Mouse (Mus musculus) urinary bladder, adult 18-20 months (tissue): Measurements from ENCODE around the gene Pgam1.
A peak's percentile ranks its signal among the peaks of the same experiment; 100 is the strongest.
"Not testable (repeated sequence)": the region's sequence is repeated elsewhere in the genome, so short reads cannot be mapped to it uniquely, and the experiment has no call there.

Source experiments
- DNase-seq, 2 experiments: peaks; one replicate each; pipeline ENCODE4 v3.0.0; 2022; ENCODE audit warnings: low spot score in 2 of 2, mixed read lengths in 2 of 2

Pgam1 gene

DNA sequence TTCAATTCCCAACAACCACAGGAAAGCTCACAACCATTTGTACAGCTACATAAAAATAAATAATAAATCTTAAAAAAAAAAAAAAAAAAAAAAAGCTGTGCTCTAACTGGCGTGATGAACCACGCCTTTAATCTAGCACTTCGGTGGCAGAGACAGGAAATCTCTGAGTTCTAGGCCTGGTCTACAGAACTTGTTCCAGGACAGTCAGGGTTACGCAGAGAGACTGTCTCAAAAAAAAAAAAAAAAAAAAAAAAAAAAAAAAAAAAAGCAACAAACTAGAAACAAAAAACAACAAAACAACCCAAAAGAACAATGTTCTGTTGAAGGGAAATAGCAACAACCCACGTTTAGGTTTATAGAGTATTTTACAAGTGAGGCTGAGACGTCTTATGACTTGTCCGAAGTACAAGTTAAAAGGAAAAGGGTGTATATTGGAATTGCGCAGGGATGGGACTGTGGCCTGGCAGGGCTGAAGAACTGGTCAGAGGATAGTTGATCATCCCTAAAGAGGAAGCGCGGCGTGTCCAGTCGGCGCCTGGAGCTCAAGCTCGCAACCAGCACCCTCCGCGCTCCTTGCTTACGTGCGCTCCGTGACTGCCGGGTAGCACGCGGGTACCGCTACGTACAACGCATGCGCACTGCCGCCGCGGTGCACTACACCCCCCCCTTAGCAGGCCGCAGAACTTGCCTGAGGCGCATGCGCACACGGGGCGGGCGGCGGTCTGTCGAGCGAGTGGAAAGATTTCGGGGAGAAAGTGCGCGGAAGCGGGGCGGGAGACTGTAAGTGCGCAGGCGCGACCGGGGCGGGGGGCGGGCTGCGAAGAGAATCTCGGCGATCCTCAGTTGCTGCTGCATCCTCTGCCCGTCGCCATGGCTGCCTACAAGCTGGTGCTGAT lies at the start of gene Pgam1:
Gene Pgam1 (plus strand): TSS at position 746 of the 896 bp plus-strand sequence.
- peak; percentile 80 to 93 for DNase-seq

DNA sequence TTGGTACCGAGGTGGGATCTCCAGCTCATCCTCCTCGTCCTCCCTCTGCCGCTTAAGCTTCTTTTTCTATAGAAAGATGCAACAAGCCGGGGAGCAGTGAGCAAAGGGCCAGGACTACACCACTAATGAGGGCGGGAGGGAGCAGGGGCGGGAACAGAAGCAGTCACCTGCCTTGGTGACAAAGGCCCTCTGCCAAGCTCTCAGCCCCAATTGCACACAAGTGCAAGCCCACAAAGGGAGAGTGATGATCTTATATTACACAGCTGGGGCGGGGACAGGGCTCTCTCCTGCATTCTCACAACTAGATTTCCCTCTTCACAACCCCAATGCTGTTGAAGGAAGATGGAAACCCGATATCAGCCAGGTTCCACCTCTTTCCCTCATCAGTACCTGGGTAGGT lies 45.0 kb upstream of the Pgam1 start:
- DNase-seq, result no peak

DNA sequence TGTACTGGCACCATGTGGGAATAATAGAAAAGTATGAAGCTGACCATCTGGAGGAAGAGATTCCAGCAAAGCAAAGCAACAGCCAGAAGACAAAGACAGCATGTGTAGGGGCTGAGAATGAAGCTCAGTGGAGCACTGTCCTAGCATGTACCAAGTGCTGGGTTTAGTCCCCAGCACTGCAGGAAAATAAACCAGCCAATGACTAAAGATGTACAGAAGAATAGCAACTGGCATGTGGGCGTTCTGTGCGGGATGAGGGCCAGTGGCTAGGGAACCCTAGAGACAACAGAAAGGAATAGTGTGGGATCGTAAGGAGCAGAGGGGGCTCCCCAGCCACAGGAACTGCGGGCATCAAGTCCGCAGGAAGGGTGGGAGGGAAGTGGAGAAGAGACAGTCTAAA lies 42.4 kb upstream of the Pgam1 start:
- DNase-seq, result no peak

DNA sequence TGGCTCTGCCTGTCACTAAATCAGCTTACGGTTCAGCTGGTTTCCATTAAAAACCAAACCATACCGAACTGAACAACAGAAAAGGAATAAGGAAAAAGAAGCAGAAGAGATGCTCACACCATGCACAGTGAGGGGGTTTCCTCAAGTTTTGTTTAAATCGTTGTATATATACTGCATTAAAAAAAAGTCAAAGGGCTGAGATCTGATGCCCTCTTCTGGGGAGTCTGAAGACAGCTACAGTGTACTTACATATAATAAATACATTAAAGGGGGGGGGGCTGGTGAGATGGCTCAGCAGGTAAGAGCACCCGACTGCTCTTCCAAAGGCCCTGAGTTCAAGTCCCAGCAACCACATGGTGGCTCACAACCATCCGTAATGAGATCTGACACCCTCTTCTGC lies 41.8 kb upstream of the Pgam1 start:
- DNase-seq, result not testable (repeated sequence)

DNA sequence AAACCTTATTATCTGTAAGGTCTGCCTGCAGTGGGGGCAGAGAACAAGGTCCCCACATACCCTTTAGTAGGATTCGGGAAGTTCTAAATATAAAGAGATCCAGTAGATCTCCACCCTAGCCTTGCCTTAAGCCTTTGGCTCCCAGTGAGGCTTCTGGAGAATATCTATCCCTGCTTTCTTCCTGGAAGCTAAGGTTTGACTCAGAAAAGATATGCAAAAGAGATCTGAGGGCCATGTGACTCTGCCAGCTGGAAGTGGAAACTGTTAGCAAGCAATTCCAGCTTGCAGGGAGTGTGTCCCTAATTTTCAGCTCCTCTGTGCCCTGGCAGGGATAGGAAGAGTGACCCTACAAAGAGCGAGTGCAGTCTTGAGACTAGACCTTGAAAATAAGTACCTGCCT lies 39.4 kb upstream of the Pgam1 start:
- no peak for DNase-seq

DNA sequence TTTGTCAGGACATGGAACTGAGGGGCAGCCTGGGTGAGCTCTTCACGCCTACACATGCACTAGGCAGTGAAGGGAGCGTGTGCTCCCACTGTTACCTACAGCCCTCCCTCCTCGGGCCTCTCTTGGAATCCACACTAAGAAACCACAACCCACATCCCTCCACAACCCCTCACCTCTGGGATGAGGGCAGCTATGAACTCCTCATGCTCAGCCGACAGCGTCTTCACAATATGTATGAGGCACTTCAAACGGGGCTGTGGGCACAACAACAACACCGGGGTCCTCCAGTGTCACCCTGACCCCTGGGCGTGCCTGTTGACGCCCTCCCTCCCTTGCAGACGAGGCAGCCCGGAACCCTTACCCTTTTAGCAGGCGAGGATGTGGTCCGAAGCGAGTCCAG lies 37.4 kb upstream of the Pgam1 start:
- DNase-seq, result no peak

DNA sequence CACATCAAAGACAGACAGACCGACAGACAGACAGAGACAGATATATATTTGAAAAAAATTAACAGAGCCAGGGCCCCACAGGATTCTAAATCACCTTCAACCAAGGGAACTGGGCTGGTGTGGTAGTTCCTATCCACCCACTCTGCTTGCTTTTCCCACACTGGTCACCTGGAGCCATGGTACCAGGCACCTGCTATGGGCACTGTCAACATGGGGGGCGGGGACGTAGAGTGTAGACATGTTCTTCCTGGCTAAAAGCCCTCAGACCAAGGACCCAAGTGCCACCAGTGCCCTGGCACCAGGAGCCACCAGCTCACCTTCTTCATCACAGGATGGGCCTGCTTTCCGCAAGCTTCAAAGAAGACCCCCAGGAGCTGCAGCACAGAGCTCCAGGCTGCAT lies 29.9 kb upstream of the Pgam1 start:
- no peak for DNase-seq

DNA sequence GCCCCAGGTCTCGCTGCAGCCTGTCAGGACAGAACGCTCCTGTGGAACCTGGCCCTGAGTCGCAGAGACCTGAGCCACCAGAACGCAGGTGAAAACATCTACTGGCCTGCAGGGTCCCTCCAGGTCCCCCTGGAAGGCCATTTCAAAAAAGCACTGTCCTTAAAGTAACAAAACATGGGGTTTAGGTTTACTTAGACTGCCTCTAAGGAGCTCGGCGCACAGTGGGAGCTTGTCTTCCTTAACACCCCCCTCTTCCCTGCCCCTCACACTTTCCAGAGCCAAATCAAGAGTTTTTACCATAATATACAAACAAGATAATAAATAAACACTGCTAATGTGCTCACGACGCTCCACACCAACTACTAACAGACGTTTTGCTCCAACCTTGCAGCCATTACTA lies 27.8 kb upstream of the Pgam1 start:
- no peak for DNase-seq

DNA sequence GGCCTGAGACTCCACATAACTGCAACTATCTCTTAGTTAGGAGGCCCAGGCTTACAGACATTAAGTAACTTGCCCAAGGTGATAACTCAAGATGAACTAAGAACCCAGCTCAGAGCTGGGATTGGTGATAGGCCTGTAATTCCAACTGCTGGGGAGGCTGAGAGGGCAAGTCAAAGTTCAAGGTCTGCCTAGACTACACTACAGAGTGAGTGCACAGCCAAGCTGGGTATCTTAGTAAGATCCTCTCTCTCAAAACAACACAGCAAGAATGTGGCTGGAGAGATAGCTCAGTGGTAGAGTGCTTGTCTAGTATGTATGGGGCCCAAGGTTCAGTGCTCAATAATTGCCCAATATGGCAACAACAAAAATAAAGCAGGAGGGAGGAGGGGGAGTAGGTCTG lies 23.5 kb upstream of the Pgam1 start:
- no peak for DNase-seq

DNA sequence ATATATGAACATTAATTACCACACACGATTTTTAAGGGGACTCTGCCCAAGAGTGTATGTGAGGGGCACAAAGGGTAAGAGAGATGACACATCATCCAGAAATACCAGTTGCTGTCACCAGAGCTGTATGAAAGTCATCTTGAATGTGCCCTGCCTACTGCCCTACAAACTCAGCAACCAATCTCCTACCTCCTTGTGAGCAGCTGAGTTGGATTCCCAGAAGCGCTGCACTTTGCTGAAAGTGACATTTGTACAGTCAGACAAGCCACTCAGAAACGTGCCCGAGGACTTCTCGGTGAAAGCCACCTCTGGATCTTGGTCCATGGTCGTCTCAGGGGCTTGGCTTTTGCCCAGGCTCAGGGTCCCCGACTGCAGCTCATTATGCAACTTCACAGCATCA lies 16.8 kb upstream of the Pgam1 start:
- no peak for DNase-seq

DNA sequence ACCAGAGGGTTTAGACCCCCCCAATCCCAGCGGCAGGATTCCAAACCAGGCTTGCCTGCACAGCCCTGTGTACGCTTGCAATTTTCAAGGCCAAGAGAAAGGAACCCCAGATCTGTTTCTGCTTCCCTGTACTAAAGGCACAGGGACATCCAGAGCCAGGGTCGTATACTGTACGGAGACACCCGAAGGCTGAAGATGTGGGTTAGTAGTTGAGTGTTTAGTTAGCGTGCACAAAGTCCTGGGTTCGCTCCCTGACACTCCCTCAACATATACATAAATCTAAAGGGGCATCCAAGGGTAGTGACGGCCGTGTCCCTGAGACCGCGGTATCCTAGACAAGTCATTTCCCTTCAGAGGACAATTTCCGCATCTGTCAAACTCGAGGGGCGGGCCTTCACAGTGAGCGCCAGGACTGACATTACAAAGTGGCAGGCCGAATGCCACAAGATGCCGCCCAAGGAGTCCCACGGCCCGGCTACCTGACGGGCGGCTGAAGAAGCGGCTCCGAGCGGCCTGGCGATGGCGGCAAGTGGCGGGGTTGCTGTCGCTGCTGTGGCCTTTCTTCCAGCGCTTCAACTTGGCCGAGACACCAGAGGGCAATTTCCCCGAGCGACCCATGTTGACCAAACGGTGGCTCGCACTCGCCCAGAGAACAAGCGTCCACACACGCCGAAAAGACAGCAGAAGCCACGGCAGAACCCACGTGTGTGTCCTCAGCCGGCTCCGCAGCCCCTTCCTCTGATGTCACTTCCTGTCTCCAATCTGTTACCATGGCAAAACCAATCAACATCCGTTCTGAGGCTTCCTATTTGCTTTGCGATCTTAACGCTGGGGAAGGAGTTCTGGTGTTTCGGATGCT lies 16.0 kb upstream of the Pgam1 start, which contains the start of gene Rrp12:
Gene Rrp12 (minus strand): TSS at position 714 of the 859 bp plus-strand sequence.
- peak; percentile 63 to 75 for DNase-seq

DNA sequence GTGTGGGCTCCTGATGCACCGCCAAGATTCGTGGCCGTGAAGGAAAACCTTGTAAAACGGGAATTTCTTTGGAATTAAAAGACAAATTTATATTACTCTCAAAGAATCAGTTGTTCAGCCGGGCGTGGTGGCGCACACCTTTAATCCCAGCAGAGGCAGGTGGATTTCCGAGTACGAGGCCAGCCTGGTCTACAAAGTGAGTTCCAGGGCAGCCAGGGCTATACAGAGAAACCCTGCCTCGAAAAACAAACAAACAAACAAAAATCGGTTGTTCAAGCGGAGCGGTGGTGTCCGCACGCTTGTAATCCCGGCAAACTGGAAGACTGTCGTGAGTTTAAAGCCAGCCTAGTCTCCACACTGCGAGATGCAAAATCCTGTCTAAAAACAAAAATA lies 15.4 kb upstream of the Pgam1 start:
- no peak for DNase-seq

DNA sequence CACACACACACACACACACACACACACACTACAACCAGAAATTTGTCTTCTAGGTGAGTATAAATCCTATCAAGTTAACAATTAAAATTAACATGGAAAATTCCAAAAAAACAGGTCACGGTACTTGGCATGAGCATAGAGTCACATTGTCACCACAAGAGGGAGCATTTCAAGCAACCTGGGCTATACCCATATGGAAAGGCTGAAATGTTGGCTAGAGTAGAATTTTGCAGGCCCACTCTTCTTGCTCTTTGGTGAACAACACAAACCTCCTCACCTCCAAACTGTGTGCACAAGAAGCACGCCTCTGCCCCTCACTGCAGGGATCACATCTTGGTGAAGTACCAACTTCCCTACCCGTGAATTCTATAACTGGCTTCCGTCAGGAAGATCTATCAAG lies 12.9 kb upstream of the Pgam1 start:
- peak in 1 of 2 experiments; percentile 12 for DNase-seq

DNA sequence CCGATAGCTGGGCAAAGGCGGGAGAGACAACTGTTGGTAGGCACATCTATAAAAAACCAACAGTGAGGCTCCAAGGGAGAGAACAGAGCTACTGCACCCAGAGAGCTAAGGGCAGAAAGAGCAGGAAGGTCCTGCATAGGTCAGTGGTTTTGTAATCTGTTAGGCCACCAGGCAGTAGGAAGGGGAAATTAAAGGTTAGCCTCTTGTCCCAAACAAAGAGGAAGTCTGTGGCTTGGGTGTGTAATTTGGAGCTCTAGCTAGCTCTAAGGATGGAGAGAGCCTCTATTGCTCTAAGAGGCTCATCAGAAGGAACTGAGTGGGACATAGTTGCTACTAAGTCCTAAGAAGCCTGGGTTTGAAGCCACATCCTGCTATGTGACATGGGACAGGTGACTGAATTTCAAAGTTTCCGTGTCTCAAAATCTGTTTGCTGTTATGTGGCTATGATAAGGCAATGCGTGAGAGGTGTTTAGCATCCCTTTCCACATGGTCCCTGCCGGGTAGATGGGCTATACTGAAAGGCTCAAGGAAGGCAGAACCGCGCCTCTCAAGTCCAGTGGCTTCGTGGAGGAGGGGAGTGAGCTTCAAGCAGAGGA lies 11.1 kb upstream of the Pgam1 start:
- no peak for DNase-seq

DNA sequence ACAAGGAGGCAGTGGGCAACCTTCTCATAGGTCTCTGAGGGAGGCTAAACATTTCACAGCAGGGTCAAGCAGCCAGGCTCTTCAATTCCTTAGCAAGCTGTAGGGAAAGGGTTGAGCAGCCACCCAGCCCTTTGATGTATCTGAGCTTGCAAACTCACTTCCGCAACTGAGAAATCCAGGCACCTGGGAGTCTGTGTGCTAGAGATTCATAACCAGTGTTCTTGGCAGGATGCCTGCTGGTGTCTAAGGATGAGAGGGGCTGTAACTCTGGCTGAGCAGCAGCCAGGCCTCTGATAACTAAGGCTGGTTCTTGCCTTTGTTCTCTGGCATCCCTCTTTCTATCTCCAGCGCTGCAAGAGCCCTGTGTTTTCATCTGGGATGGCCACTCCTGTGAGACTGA lies 10.0 kb upstream of the Pgam1 start:
- DNase-seq, result peak in 1 of 2 experiments; percentile 20

DNA sequence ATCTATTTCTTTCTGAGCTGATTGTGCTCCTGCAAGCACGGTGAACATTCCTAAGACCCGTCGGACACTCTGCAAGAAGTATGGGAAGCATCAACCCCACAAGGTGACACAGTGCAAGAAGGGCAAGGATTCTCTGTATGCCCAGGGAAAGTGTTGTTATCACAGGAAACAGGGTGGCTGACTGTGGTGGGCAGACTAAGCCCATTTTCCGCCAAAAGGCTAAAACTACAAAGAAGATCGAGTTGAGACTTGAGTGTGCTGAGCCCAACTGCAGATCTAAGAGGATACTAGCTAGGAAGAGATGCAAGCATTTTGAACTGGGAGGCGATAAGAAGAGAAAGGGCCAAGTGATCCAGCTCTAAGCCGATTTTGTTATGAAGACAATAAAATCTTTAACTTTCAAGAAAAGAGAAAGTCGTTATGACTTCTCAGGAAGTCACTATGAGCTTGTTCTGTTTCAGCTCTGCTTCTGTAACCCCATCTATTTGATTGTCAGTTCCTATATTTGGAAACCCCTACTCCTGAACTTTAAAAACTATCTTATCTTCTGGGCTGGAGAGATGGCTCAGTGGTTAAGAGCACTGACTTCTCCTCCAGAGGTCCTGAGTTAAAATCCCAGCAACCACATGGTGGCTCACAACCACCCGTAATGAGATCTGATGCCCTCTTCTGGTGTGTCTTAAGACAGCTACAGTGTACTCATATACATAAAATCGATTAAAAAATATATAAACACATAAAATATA lies 8.7 kb upstream of the Pgam1 start:
- DNase-seq, result no peak

DNA sequence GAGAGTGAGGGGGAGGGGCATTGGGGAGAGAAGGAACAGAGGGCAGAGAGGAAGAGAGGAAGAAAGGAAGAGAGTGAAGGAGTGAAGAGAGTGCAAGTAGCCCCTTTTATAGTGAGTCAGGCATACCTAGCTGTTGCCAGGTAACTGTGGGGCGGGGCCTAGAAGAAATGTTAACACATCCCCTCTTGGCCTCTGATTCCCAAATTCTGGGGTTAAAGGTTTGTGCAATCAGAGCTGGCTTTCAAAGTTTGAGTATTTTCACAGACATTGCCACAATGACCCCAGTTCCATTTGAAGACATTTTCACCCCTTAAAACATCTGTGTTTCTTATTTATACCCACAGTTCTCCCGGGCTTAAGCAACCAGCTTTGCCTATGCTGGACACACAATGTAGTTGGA lies 6.5 kb upstream of the Pgam1 start:
- DNase-seq, result no peak

DNA sequence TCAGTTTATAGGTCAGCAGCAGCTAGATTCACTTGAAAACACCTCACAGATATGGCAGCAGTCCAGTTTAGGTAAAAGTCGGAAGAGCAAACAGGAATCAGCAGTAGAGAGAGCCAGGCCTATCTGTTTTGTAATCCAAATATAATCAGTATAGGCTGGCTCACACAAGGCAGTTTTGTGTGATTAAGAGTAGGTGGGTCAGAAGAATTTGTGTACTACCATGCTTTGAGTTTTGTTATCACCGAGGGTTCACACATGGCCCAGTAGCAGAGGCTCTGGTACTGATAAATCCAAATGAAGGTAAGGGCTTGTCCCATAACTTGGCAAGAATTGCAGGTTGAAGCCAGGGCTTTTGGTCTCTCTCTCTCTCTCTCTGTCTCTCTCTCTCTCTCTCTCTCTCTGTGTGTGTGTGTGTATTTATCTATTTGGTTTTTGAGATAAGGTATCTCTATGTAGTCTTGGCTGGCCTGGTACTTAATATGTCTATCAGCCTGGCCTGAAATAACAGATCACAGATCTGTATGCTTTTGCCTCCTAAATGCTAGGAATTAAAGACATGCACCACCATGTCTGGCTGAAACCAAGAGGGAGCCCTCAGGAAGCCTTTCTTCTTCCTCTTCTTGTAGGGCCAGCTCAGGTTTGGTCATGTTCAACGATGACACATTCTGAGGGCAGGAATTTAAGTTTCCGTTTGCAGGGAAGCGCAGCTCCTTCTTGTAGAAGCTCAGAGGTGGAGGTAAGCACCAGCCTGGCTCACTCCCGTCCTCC lies 5.2 kb upstream of the Pgam1 start:
- DNase-seq, result peak in 1 of 2 experiments; percentile 34

DNA sequence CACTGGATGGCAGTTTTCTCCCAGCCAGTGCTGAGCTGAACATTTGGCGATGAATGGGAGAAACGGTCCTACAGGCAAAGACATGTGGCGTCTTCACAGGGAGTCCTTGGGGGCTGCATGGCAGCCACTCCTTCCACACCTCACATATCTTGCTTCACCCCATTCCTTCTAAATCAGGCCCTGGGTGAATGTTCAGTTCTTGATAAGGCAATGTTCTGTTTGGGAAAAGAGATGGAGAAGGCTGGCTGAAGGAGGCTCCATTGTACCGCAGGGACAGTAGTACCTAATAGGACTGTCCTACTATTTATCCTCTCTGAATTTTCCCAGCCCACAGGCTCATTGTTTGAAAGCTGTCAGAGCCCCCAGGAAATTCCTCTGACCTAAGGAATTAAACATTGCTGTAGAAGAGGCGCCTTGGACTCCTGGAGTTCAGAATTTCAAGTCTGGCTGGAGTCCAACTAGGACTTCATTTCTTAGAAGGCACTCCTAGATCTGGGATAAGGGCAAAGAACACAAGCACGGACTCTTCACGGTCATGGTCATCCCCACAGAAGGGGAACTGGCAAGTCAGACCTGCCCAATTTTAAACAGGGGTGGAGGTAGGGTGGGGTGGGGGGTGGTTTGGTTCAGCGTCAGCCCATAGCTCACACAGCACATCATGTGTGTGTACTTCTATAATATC lies 4.5 kb upstream of the Pgam1 start:
- DNase-seq, result no peak

DNA sequence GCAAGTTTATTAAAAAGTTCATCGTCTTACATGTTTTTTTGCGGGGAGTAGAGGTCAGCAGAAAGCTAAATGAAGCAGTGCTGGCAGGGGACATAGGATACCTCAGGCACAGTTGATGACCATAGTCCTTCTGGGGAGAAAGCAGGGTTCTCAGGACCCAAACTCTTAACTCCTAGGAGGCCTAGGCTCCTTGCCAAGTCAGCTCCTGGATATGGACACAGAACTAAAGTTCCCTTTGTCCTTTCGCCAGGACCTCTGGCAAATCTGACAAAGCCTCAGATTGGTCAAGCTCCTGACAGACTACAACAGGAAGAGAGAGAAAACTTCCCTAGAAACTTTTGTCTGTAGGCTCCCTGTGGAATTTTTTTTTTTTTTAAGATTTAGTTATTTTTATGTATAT lies 3.0 kb upstream of the Pgam1 start:
- no peak for DNase-seq
